Mouse (Mus musculus) liver, embryonic 14.5 days (tissue): ENCODE results near the gene Cmah.

Experiments
- CTCF ChIP-seq: IDR thresholded peaks from 2 replicates; pipeline ENCODE4 v1.5.1; 2016; ENCODE audit warnings: antibody characterized with exemption, low read depth, control low read depth
- EP300 ChIP-seq: IDR thresholded peaks from 2 replicates; pipeline ENCODE4 v1.6.1; 2016; ENCODE audit warnings: antibody characterized with exemption, low read depth

DNA sequence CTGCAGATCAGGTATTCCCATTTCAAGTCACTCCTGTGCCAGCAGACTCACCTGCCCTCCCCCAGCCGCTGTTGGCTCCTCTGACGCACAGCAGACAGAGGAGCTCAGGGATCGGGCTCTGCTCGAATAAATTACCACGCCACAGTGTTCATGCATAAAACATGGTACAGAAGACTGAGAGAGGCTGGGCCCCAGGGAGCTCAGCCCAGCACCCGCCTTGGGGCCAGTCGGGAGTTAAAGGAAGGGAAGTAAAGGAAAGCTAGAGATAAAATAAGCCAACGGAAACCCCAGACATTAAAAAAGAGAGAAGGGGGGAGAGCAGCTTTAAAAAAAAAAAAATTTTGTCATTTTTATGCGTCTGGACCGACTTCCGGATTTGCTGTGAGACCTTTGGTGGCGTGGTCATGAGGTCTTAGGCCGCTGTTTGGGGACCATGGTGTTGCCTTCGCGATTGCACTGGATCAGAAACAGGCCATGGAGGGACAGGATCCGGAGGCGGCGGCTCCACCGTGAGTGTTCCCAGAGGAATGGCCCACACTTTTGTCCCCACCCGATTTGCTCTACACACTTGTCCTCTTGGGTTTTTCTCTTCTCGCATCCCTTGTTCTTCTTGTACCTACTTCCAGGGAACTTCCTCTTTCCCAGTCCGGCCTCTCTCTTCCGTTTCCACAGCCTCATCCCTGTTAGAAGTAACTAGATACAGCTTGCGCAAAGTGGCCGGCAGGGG lies 174.1 kb downstream of the Cmah start:
- TF ChIP-seq CTCF (no peak), EP300 (no peak)
